ENCODE assay signal across 16 mouse cellular contexts in genomic region chr17:25626196-25627043, GRCm38 (mm10). TPM values are rescaled to one million over a fixed set of nuclear protein-coding genes. Genes with fewer than 3 reads are reported as not detected.
A peak's percentile ranks its signal among the peaks of the same experiment; 100 is the strongest.
DNase-seq lines count a peak whose midpoint lies in the region; ATAC-seq and TF ChIP-seq lines count a peak whose summit lies in the region.
"Had no signal": no experiment of that assay in that cellular context is flagged by ENCODE, and none has a peak within 500 bp of the region (broad histone marks: within the 10 kb centered on the region; RNA-seq: fewer than 3 reads in every experiment).

No protein-coding gene starts in this region.

- TF ChIP-seq CTCF in left cerebral cortex, adult 2 months (IDR thresholded peaks at IDR 0.05): no peak

- H3K27ac ChIP-seq in heart, embryonic 14.5 days (replicated peaks in 1 of 2; ENCODE audit: control insufficient read depth in 1 of 2, insufficient read depth in 1 of 2, low read depth in 2 of 2, low read length in 2 of 2): peak overlapping the region; percentile 25 to 46; a peak in 2 of 4 replicates
- H3K27ac ChIP-seq in left cerebral cortex, adult 2 months: peak overlapping the region; percentile 93
- peak overlapping the region; percentile 37; the same call in 1 of the 2 replicates for H3K27ac ChIP-seq in embryonic facial prominence, embryonic 12.5 days
- H3K27ac ChIP-seq: embryonic facial prominence, embryonic 15.5 days; hindbrain, embryonic 15.5 days had no signal

- peaks cover 19 to 20% of the 10 kb centered on the region in 2 experiments for H3K4me1 ChIP-seq in heart, embryonic 14.5 days (ENCODE audit: control insufficient read depth in 2 of 2, insufficient read depth in 2 of 2, low read length in 2 of 2)
- H3K4me1 ChIP-seq in embryonic facial prominence, embryonic 12.5 days: peaks cover 21% of the 10 kb centered on the region

- 0 out of 2 replicates have a peak, but pooled peaks cover 5% of the 10 kb centered on the region for H3K36me3 ChIP-seq in heart, embryonic 14.5 days (ENCODE audit: control insufficient read depth, insufficient read depth, low read length)
- no peaks in the 10 kb centered on the region for H3K36me3 ChIP-seq in embryonic facial prominence, embryonic 12.5 days
- H3K36me3 ChIP-seq: embryonic facial prominence, embryonic 15.5 days; hindbrain, embryonic 15.5 days had no signal

- 38% methylated on average over 20 of the region's 20 CpGs for WGBS in heart, embryonic 14.5 days
- 40% methylated on average over 20 of the region's 20 CpGs for WGBS in embryonic facial prominence, embryonic 12.5 days

- no peaks in the 10 kb centered on the region for H3K9me3 ChIP-seq in heart, embryonic 14.5 days (ENCODE audit: control insufficient read depth, low read length)
- H3K9me3 ChIP-seq in embryonic facial prominence, embryonic 12.5 days: no peaks in the 10 kb centered on the region
- H3K9me3 ChIP-seq: embryonic facial prominence, embryonic 15.5 days; hindbrain, embryonic 15.5 days had no signal

- no peak for DNase-seq in heart, postnatal 25 days (ENCODE audit: low spot score)
- DNase-seq in left cerebral cortex, adult 2 months (ENCODE audit: extremely low spot score in 1 of 2, low spot score in 2 of 2): no peak
- DNase-seq in left cerebral cortex, adult 11 months (ENCODE audit: low spot score): no peak
- DNase-seq in heart, postnatal 4 days: peak; percentile 15
- DNase-seq in cerebellum, postnatal 14 days: no peak
- DNase-seq: adrenal gland, adult 2 months; lung, adult 18-20 months; retina, postnatal 1 day; spleen, adult 18-20 months; thymus, adult 18-20 months had no signal

- no peak overlapping the region for H3K4me3 ChIP-seq in heart, embryonic 14.5 days (ENCODE audit: control insufficient read depth in 1 of 2, insufficient read depth in 1 of 2, low read depth in 1 of 2, low read length in 2 of 2)
- H3K4me3 ChIP-seq in left cerebral cortex, adult 2 months: no peak overlapping the region
- no peak overlapping the region for H3K4me3 ChIP-seq in embryonic facial prominence, embryonic 12.5 days
- H3K4me3 ChIP-seq: embryonic facial prominence, embryonic 15.5 days; hindbrain, embryonic 15.5 days had no signal

- intact Hi-C loops in heart, postnatal 25 days (cut with DNase I): no loop called here
- intact Hi-C loops in left cerebral cortex, adult 2 months (cut with DNase I): no loop called here

- no peak overlapping the region for H3K4me2 ChIP-seq in heart, embryonic 14.5 days (ENCODE audit: low read length)
- no peak overlapping the region for H3K4me2 ChIP-seq in embryonic facial prominence, embryonic 12.5 days (replicated peaks)
- H3K4me2 ChIP-seq: embryonic facial prominence, embryonic 15.5 days; hindbrain, embryonic 15.5 days had no signal

- H3K27me3 ChIP-seq in heart, embryonic 14.5 days (ENCODE audit: control insufficient read depth, insufficient read depth, low read length): no peaks in the 10 kb centered on the region
- H3K27me3 ChIP-seq in embryonic facial prominence, embryonic 12.5 days: no peaks in the 10 kb centered on the region
- H3K27me3 ChIP-seq: embryonic facial prominence, embryonic 15.5 days; hindbrain, embryonic 15.5 days had no signal

- ATAC-seq in heart, embryonic 14.5 days (ENCODE audit: insufficient number of reproducible peaks, insufficient read depth, low FRiP score, low read depth): 0 out of 2 replicates have a peak, but pooled peaks have one; percentile 32
- ATAC-seq in embryonic facial prominence, embryonic 12.5 days (ENCODE audit: insufficient number of reproducible peaks, insufficient read depth, low FRiP score, low TSS enrichment): no peak
- ATAC-seq in CD4-positive, CD25-positive, alpha-beta regulatory T cell, adult 4 months: no peak

- H3K9ac ChIP-seq in heart, embryonic 14.5 days (ENCODE audit: low read length): no peak overlapping the region
- no peak overlapping the region for H3K9ac ChIP-seq in embryonic facial prominence, embryonic 12.5 days
- H3K9ac ChIP-seq: embryonic facial prominence, embryonic 15.5 days; hindbrain, embryonic 15.5 days had no signal

RNA-seq across cellular contexts. Expression of gene Lmf1, which starts 47.5 kb away (rescaled TPM):
- 36.3 and 37.8 TPM in 2 replicates for polyA plus RNA-seq in heart, embryonic 14.5 days (2014; fragmentation: Nextera tagmentation; extraction: Ambion mirVana)
- total RNA-seq in heart, postnatal 25 days (2021): 10 to 100 TPM; 31.7 to 34.3 TPM
- total RNA-seq in left cerebral cortex, adult 2 months (2021): 10 to 100 TPM; 22.0 to 25.4 TPM
- 29.4 and 31.4 TPM in 2 replicates for polyA plus RNA-seq in embryonic facial prominence, embryonic 12.5 days (2016; fragmentation: Nextera tagmentation; extraction: Ambion mirVana)
- 10 to 100 TPM; 26.2 to 27.6 TPM for total RNA-seq in heart, postnatal 4 days (2021)
- polyA plus RNA-seq in CD4-positive, CD25-positive, alpha-beta regulatory T cell, adult 4 months (2017; shearing (Covaris generic)): 10 to 100 TPM; 22.0 to 26.0 TPM

RNA-seq across cellular contexts. Expression of gene Sox8, which starts 55.9 kb away (rescaled TPM):
- polyA plus RNA-seq in heart, embryonic 14.5 days (2014; fragmentation: Nextera tagmentation; extraction: Ambion mirVana): 0.44 and 0.70 TPM in 2 replicates
- under 1 TPM; 0.25 to 0.75 TPM for total RNA-seq in heart, postnatal 25 days (2021)
- total RNA-seq in left cerebral cortex, adult 2 months (2021): 10 to 100 TPM; 55.3 to 66.9 TPM
- polyA plus RNA-seq in embryonic facial prominence, embryonic 12.5 days (2016; fragmentation: Nextera tagmentation; extraction: Ambion mirVana): 11.8 and 13.2 TPM in 2 replicates
- total RNA-seq in heart, postnatal 4 days (2021): under 1 TPM; 0.45 to 0.48 TPM
- polyA plus RNA-seq in CD4-positive, CD25-positive, alpha-beta regulatory T cell, adult 4 months (2017; shearing (Covaris generic)): not detected
- total RNA-seq: megakaryocyte, adult 5-6 weeks had no signal

Comparison
In these comparisons a context has a peak if more than half of its experiments do, and no peak if none do; other contexts are left out.
1. H3K27ac ChIP-seq: peak in every context shown above with its lines; median percentile 93 in left cerebral cortex, adult 2 months; 37 in embryonic facial prominence, embryonic 12.5 days; 36 in heart, embryonic 14.5 days.
2. RNA of gene Sox8, which starts 55.9 kb away (total RNA-seq): 55.3 to 66.9 TPM in left cerebral cortex, adult 2 months; 0.25 to 0.75 TPM in heart, postnatal 25 days and 0.45 to 0.48 TPM in heart, postnatal 4 days; every median in the first group is over 10 times any median in the second.